Mouse (Mus musculus) cerebellum, postnatal 36 days (tissue): ENCODE results near the gene Dbndd2.

Experiments
- DNase-seq, 2 experiments: peaks; one replicate each; pipeline ENCODE4 v3.0.0; 2021 to 2022; ENCODE audit warnings: mixed read lengths in 2 of 2

Gene Dbndd2

GRCm38 (mm10) chr2:164542132-164542531 lies 56.2 kb downstream of the Dbndd2 start:
- DNase-seq, result no peak

- no peak for DNase-seq
Measured at GRCm38 (mm10) chr2:164542598-164542997, 56.7 kb downstream of the Dbndd2 start.
